In genomic region chr10:24339593-24340143, GRCm38 (mm10) we compare ENCODE assay signal across 27 mouse cellular contexts.
A peak's percentile ranks its signal among the peaks of the same experiment; 100 is the strongest.
DNase-seq lines count a peak whose midpoint lies in the region; ATAC-seq lines count a peak whose summit lies in the region.
"Had no signal": no experiment of that assay in that cellular context is flagged by ENCODE, and none has a peak within 500 bp of the region (broad histone marks: within the 10 kb centered on the region; RNA-seq: fewer than 3 reads in every experiment).

No protein-coding gene starts in this region.

- DNase-seq in heart, adult 11 months, result peak; percentile 86
- DNase-seq in heart, postnatal 14 days, result no peak
- DNase-seq in limb, embryonic 10.5 days (ENCODE audit: low spot score), result no peak
- DNase-seq in urinary bladder, adult 18-20 months (ENCODE audit: low spot score in 2 of 2), result no peak
- no peak for DNase-seq in kidney, postnatal 14 days
- DNase-seq: adrenal gland, postnatal 25 days; cerebellum, adult 18-20 months; cerebellum, postnatal 14 days; forebrain, postnatal 0 days; kidney, adult 9 months; kidney, postnatal 25 days; liver; retina, postnatal 1 day; right cerebral cortex, postnatal 14 days had no signal

- intact Hi-C loops in heart, postnatal 14 days (cut with DNase I), result no loop called here

- no peak overlapping the region for H3K4me3 ChIP-seq in embryonic facial prominence, embryonic 13.5 days
- no peak overlapping the region for H3K4me3 ChIP-seq in limb, embryonic 10.5 days
- no peak overlapping the region for H3K4me3 ChIP-seq in limb, embryonic 15.5 days
- H3K4me3 ChIP-seq: erythroblast, embryonic 14.5 days; forebrain, embryonic 12.5 days; intestine, embryonic 15.5 days; layer of hippocampus, adult 2 months; lung, embryonic 15.5 days; midbrain, embryonic 10.5 days; midbrain, embryonic 15.5 days; neural tube, embryonic 15.5 days; stomach, embryonic 15.5 days had no signal

- H3K36me3 ChIP-seq in embryonic facial prominence, embryonic 13.5 days, result no peaks in the 10 kb centered on the region
- H3K36me3 ChIP-seq in limb, embryonic 10.5 days, result no peaks in the 10 kb centered on the region
- H3K36me3 ChIP-seq in limb, embryonic 15.5 days, result no peaks in the 10 kb centered on the region
- H3K36me3 ChIP-seq: forebrain, embryonic 12.5 days; intestine, embryonic 15.5 days; lung, embryonic 15.5 days; midbrain, embryonic 10.5 days; midbrain, embryonic 15.5 days; neural tube, embryonic 15.5 days; stomach, embryonic 15.5 days had no signal

- peak overlapping the region; percentile 87 for H3K27ac ChIP-seq in embryonic facial prominence, embryonic 13.5 days
- peak overlapping the region; percentile 11; the same call in 1 of the 2 replicates for H3K27ac ChIP-seq in limb, embryonic 10.5 days
- peak overlapping the region; percentile 51 for H3K27ac ChIP-seq in limb, embryonic 15.5 days
- H3K27ac ChIP-seq: forebrain, embryonic 12.5 days; hindbrain, postnatal 0 days; intestine, embryonic 15.5 days; layer of hippocampus, adult 2 months; lung, embryonic 15.5 days; midbrain, embryonic 15.5 days; neural tube, embryonic 15.5 days; stomach, embryonic 15.5 days had no signal

- H3K9ac ChIP-seq in embryonic facial prominence, embryonic 13.5 days, result no peak overlapping the region
- H3K9ac ChIP-seq in limb, embryonic 15.5 days, result no peak overlapping the region
- H3K9ac ChIP-seq: forebrain, embryonic 12.5 days; forebrain, postnatal 0 days; intestine, embryonic 15.5 days; lung, embryonic 15.5 days; midbrain, embryonic 15.5 days; neural tube, embryonic 15.5 days; stomach, embryonic 15.5 days had no signal

- ATAC-seq in embryonic facial prominence, embryonic 13.5 days (ENCODE audit: insufficient number of reproducible peaks, insufficient read depth, low FRiP score, low TSS enrichment, low read depth), result no peak
- no peak for ATAC-seq in limb, embryonic 15.5 days (ENCODE audit: insufficient number of reproducible peaks, low FRiP score, low TSS enrichment, low read depth)
- ATAC-seq: CD4-positive, CD25-positive, alpha-beta regulatory T cell, adult 4 months; forebrain, postnatal 0 days; hindbrain, postnatal 0 days; intestine, embryonic 15.5 days; midbrain, embryonic 15.5 days had no signal

- H3K27me3 ChIP-seq in embryonic facial prominence, embryonic 13.5 days, result no peaks in the 10 kb centered on the region
- H3K27me3 ChIP-seq in limb, embryonic 10.5 days (ENCODE audit: low read depth, poor library complexity, severe bottlenecking), result no peaks in the 10 kb centered on the region
- H3K27me3 ChIP-seq in limb, embryonic 15.5 days, result no peaks in the 10 kb centered on the region
- H3K27me3 ChIP-seq: forebrain, embryonic 12.5 days; intestine, embryonic 15.5 days; lung, embryonic 15.5 days; midbrain, embryonic 15.5 days; neural tube, embryonic 15.5 days; stomach, embryonic 15.5 days had no signal

- peaks cover 4% of the 10 kb centered on the region; the same call in 1 of the 2 replicates for H3K9me3 ChIP-seq in embryonic facial prominence, embryonic 13.5 days
- H3K9me3 ChIP-seq in limb, embryonic 10.5 days (replicated peaks), result no peaks in the 10 kb centered on the region
- H3K9me3 ChIP-seq in limb, embryonic 15.5 days, result no peaks in the 10 kb centered on the region
- H3K9me3 ChIP-seq: forebrain, embryonic 12.5 days; intestine, embryonic 15.5 days; lung, embryonic 15.5 days; midbrain, embryonic 10.5 days; midbrain, embryonic 15.5 days; neural tube, embryonic 15.5 days; stomach, embryonic 15.5 days had no signal

- WGBS in embryonic facial prominence, embryonic 13.5 days, result 60% methylated on average over 10 of the region's 10 CpGs
- 90% methylated on average over 10 of the region's 10 CpGs for WGBS in limb, embryonic 10.5 days
- whole genome bisulfite sequencing in limb, embryonic 15.5 days, result 40% methylated on average over 10 of the region's 10 CpGs

- H3K4me2 ChIP-seq in embryonic facial prominence, embryonic 13.5 days, result no peak overlapping the region
- H3K4me2 ChIP-seq in limb, embryonic 15.5 days, result no peak overlapping the region
- H3K4me2 ChIP-seq: forebrain, embryonic 12.5 days; intestine, embryonic 15.5 days; lung, embryonic 15.5 days; midbrain, embryonic 15.5 days; neural tube, embryonic 15.5 days; stomach, embryonic 15.5 days had no signal

- peaks cover 31% of the 10 kb centered on the region for H3K4me1 ChIP-seq in embryonic facial prominence, embryonic 13.5 days
- peaks cover 7% of the 10 kb centered on the region; the same call in 1 of the 2 replicates for H3K4me1 ChIP-seq in limb, embryonic 10.5 days
- peaks cover 14% of the 10 kb centered on the region; the same call in 1 of the 2 replicates for H3K4me1 ChIP-seq in limb, embryonic 15.5 days
- H3K4me1 ChIP-seq: intestine, embryonic 15.5 days; midbrain, embryonic 10.5 days; midbrain, embryonic 15.5 days; neural tube, embryonic 15.5 days; stomach, embryonic 15.5 days had no signal

Comparison
In these comparisons a context has a peak if more than half of its experiments do, and no peak if none do; other contexts are left out.
1. H3K27ac ChIP-seq: peak in every context shown above with its lines; median percentile 87 in embryonic facial prominence, embryonic 13.5 days; 51 in limb, embryonic 15.5 days; 11 in limb, embryonic 10.5 days.